Mouse (Mus musculus) heart, adult 11 months (tissue): ENCODE measurements around the gene Tpr.

ENCODE experiments used
- DNase-seq: peaks from one replicate; pipeline ENCODE4 v3.0.0; 2022

The Tpr gene

GRCm38 (mm10) chr1:150463068-150463467 is 70.4 kb downstream of the Tpr start:
- DNase-seq: no peak

DNA sequence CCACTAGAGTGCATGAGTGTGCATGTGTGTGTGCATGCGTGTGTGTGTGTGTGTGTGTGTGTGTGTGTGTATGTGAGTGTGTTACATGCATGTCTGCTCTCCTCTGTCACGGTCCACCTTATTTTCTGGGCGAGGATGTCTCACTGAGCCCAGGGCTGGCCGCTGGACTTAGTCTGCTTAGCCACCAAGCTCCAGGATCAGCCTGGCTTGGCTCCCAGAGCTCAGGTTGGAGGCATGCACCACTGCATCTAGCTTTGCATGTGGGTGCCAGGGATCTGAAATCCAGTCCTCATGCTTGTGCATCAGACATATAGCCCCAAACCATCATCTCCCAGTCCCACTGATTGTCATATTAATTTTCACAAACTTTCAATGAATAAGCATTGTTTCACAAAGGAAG is 71.1 kb downstream of the Tpr start:
- DNase-seq: no peak

- DNase-seq: no peak
Observed at GRCm38 (mm10) chr1:150465364-150465763, 72.7 kb downstream of the Tpr start.

GRCm38 (mm10) chr1:150466132-150466531 is 73.5 kb downstream of the Tpr start, which contains the start of gene Prg4:
TSS of gene Prg4 (minus strand) at chr1:150466165.
- peak; percentile 89 for DNase-seq

DNA sequence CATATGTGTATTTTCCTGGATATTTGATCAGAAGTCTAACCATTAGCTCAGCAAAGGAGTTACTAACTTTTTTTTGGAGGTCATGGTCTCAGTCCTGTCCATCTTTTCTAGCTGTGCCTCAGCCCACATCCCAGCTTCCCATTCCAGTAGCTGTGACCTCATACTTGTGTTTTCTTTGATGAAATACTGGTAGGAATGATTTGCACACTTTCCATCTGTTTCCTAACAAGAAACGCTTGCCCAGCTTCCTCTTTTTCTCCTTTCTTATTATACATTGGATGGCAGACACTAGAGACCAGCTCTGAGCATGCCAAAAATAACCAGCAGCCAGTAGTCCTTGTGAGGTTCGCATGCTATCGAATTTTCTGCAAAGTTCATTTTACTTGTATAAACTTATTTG is 77.4 kb downstream of the Tpr start:
- DNase-seq: no peak

DNA sequence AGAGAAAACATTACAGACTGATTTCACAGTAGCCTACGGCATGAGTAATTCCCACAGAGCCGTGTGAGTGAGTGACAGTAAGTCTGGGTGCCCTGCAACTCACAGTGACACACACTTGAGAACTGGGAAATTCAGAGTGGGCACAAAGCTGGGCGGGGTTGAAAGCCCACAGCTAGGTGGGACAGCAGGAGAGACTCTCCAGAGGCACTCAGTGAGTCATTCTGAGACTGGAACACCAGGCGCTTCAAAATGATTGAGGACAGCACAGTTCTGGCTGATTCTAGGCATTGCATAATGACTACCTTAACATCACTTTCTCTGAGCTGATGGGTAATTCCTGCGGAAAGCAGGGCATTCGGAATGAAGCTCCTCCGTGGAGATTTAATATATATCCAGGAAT is 79.9 kb downstream of the Tpr start:
- no peak for DNase-seq

- peak; percentile 95 for DNase-seq
Observed at GRCm38 (mm10) chr1:150480674-150481073, 88.0 kb downstream of the Tpr start.

DNA sequence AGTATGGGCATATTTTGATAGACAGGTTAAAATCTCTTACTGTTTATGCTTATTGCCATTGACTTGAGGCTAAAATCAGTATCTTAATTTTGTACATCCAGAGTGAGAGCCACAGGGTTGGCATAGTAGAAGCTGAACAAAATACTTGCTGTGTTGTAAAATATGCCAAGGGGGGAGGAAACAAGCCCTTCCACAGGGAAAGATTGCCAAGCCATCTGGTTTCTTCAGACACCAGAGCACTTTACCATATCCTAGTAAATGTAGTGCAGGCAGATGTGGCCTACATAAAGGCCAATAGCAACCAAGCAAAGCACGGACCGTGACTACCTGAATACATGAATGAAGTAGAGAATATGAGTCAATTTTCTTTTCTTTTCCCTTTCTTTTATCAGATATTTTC is 96.5 kb downstream of the Tpr start:
- DNase-seq: no peak

DNA sequence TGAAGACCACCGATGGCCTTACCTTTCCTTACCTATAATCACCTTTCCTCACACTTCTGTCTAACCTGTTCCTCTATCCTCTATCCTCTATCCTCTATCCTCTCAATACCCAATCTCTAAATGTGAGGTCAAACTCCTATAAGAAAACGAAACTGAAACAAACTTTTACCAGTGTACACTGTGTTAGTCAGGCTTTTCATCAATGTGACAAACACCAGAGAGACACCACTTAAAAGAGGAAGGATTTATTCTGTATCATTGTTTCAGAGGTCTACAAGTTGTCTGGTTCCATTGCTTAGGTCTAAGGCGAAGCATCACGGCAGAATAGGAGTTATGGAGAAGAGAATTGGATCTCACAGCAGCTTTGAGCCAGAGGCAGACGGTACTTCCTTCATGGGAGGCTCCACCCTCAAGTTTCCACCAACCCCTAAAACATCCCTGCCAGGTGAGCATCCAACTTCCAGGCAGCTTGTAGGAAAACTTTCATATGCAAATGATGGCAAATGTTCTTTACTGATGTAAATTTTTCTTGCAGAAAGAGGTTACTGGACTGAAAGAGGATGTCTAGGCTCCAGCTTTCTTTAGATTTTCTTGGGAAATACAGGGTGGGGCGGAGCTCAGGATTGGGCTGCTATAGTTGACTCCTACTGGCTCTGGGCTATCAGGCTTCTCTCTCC is 104.1 kb downstream of the Tpr start:
- DNase-seq: no peak

DNA sequence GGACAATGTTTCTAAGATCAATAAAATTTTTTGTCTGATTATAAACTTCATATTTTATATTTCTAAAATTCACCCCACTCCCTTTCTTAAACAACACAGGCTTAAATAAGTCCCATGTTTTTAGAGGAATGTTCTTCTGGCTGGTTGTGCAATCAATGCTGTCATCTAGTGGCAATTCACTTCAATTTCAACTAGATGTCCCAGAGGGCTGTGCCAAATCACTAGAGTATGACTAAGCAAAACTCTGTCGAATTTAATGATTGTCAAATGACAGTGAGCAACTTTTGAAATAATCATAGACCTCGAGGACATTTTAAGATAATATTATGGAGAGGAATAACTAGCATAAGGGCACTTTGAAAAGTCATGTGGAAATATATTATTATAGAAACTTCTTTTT is 105.1 kb downstream of the Tpr start:
- no peak for DNase-seq

DNA sequence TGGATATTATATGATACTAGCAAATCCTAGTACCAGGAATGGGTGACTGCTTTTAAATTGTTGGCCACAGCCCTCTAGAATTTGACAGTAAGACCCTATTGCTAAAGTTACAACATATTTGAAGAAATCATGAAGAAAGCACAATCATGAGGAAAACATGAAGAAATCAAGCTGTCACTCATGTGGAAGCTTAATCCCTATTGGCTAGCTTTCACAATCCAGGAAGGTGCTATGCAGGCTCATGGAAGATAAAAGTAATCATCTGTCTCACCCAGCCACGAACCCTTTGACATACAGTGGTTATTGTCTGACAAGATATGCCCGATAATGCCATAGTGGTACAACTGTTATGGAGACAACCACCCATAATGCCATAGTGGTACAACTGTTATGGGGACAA is 105.5 kb downstream of the Tpr start:
- no peak for DNase-seq
